Mouse (Mus musculus): ENCODE data around the gene Gm20388. TPM values are rescaled to one million over a fixed set of nuclear protein-coding genes. Genes with fewer than 3 reads are reported as not detected.
"Not testable (repeated sequence)": the region's sequence is repeated elsewhere in the genome, so short reads cannot be mapped to it uniquely, and the experiment has no call there.

Gene Gm20388
- total RNA-seq, 2 experiments from 2014 or later: 1.9 to 2.0 TPM

GRCm38 (mm10) chr8:121577751-121578675 lies 1667.4 kb downstream of the Gm20388 start:
- DNase-seq: peak; percentile 31

- peak; percentile 96 for DNase-seq
Observed at GRCm38 (mm10) chr8:121578676-121579451, 1668.2 kb downstream of the Gm20388 start, which contains the start of gene Fbxo31. TSS of gene Fbxo31 (minus strand) at chr8:121578806.

DNA sequence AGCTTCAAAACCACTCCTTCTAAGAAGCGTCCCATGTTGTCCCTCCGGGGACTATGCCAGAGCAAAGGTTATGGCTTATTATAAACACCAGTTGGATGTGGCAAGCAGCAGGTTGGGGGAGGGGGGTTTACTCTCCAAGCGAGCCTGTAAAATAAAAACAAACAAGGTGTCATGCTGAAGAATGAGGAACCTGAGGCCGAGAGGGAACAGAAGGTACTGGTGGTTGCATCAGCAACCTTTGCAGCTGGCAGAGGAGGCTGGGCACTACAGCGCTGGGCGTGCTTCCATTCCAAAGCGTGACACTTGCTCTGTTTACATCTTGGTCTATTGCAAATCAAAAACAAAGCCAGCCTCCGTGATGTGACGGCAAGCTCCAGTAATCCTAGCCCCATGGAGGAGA lies 1669.8 kb downstream of the Gm20388 start:
- no peak for DNase-seq

DNA sequence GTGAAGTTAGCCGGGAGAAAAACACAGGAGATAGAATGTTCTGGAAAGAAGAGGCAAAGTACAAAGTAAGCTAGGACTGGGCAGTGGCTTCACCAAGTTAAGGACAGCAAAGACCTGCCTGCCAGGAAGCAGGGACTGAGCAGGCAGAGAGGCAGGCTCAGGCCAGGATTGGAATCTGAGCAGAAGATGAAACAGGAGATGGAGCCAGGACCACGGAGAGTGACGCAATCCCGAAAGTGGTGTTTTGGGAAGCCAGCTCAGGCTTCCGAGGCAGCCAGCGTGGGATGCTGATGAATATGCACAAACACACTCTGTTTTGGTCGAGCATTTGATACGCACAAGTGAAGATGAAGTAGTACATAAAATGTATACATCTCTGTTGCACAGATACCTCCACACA lies 1673.0 kb downstream of the Gm20388 start:
- DNase-seq: no peak

- no peak for DNase-seq
Observed at GRCm38 (mm10) chr8:121584730-121585129, 1674.1 kb downstream of the Gm20388 start.

DNA sequence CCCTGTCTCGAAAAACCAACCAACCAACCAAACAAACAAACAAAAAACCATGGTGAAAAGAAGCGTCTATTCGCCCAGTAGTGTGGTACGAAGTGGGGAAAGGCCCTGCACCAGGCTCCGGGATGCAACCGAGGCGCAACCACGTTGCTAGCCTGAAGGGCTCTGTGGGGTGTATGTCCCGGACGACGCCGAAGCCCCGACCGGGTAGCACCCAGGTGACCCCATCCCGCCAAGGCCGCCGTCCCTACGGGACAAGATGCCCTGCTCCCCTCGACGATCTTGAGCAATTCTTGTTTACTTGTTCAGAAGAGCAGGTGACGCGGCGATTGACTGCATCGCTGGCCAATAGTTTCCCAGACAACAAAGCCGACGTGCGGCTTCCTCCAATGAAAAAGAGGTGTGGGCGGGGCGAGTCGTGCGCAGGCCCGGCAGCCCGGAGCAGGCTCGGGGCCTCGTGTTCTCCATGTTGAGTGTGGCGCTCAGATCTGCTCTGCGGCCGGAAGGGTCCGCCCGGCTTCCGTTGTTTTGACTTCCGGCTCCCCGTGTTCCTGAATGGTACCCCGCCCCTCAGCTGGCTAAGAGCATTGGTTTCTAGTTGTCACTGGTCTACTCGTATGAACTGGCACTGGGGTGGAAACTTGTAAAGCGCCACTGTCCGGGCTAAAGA lies 1674.7 kb downstream of the Gm20388 start:
- DNase-seq: peak; percentile 100

GRCm38 (mm10) chr8:121588750-121589149 lies 1678.1 kb downstream of the Gm20388 start:
- no peak for DNase-seq

DNA sequence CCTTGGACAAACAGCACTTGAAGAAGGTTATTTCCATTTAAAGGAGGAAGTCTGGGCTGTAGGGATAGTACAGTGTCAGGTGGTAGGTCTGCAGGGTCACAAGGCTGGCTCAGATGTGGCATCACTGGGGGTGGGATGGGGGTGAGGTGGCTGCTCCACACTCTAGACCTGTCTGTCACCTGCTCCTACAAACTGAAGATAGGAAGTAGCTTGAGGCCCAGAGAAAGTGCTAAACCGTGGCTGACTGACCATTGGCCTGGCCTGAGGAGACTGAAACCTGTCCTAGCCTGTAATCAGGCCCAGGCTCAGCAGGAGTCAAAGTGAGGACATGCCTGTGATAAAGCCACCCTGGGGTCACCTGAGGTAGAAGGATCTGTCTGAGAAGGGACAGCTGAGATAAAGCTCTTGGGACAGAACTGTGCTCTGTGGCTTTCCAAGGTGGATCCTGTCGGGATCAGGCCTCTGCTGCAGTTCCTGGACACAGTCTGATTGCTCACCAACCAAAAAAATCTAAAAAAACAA lies 1678.6 kb downstream of the Gm20388 start:
- DNase-seq: no peak

GRCm38 (mm10) chr8:121590203-121591177 lies 1679.8 kb downstream of the Gm20388 start, which contains the start of gene Map1lc3b:
TSS of gene Map1lc3b (plus strand) at chr8:121590361.
- DNase-seq: peak; percentile 98

DNA sequence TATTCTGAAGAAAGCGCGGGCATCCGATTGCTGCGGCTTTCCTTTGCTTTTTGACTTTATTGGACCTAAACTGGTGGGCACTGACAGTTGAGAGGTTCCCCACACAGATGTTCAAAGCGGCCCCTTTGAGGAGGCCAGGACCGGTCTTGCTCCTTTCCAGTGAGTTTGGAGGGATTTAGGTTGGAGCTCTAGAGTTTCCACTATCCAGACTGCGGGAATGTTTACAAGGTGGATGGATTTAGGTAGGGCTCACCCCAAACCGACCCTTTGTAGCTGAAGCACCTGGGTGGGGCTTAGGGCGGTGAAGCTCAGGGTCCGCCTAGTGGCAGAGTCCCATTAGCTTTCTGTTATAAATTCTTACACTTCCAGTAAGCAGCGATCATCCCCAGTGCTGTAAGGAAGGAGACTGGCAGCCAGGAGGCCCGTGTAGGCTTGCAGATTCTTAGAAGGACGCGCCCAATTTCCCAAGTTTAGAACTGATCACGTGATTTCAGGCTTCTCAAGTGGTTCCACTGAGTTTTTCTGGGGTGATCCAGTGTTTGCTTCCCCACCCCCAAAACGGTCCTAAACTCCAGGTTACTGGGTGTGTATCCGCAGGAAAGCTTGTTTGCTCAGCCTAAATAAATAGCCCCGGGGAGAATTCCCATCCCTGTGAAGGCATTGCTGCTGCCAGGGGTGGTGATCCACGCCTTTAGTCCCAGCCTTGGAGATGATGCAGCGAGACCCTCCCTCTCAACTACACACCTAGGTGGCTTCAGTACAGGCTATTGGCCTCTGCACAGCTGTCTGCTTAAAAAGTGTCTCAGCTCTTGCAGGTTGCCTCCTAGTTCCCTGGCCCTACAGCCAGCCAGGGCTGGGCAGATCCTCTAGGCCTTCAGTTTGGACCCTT lies 1680.8 kb downstream of the Gm20388 start:
- DNase-seq: no peak

DNA sequence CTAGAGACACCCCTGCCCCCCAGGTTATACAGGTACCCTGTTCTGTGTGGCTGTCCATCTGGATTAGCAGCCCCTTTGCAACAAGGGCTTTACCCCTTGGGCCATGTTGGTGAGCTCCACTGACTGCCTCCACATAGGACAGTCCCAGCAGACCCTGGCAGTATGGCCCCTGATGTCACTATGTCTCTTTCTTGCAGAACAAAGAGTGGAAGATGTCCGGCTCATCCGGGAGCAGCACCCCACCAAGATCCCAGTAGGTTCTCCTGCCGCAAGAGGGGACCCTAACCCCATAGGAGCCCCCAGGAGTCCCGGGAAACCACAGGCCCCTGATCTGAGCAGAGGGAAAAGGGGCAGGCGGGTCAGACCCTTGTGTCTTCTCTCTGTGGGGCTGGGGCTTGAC lies 1682.7 kb downstream of the Gm20388 start:
- DNase-seq: no peak

DNA sequence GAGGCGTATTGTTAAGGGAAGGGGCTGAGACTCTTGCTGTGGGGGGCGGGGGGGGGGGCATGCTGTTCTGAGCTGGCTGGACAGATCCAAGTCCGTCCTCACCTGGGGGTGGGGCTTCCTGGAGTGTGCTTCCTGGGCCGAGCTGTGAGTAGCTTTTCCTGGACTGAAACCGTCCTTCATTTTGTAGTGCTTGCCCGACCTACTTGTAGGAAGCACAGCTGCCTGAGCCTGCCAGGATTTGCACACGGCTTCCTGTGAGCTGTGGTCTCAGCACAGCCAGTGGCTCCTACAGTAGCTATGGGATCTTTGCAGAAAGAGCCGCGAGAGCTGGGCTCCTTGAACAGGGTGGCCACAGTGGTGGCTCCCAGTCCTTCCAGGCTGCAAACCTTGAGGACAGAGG lies 1683.3 kb downstream of the Gm20388 start:
- peak; percentile 38 for DNase-seq

- DNase-seq: not testable (repeated sequence)
Observed at GRCm38 (mm10) chr8:121597492-121597891, 1686.9 kb downstream of the Gm20388 start.

- no peak for DNase-seq
Observed at GRCm38 (mm10) chr8:121598190-121598589, 1687.5 kb downstream of the Gm20388 start.

DNA sequence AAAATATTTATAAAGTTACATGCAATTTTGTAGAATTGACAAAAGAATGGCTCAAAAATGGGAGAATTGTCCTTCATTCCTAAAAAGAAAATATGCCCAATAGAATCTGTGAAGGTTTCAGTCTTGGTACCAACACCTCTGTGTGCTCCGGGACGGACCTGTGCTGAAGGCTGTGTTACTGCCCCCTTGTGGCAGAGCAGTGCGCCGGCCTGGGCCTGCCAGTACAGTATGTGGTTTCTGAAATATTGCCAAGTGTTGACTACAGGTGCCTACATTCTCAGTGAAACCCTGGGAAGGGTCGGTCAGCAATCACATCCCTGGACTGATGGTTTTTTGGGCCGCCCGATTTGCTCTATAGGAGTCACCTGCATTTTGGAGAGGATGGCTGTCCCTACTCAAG lies 1688.3 kb downstream of the Gm20388 start:
- peak; percentile 91 for DNase-seq

DNA sequence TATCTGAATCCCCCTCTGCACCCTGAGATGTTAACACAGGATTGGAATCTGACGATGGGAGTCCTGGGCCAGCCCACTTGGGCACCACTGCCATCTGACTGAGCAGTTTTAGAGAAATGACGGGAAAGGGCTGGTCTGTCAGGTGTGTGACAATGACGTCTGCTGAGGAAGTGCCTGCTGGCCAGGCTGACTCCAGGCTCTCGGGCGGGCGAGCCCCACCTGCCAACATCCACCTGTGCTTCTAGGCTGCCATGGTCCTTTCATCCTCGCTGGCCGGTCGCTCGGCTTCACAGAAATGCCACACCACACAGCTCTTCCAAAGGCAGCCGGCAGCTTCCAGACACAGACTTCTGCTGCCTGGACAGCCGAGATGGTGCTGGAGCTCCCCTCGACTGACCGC lies 1689.2 kb downstream of the Gm20388 start:
- DNase-seq: no peak

DNA sequence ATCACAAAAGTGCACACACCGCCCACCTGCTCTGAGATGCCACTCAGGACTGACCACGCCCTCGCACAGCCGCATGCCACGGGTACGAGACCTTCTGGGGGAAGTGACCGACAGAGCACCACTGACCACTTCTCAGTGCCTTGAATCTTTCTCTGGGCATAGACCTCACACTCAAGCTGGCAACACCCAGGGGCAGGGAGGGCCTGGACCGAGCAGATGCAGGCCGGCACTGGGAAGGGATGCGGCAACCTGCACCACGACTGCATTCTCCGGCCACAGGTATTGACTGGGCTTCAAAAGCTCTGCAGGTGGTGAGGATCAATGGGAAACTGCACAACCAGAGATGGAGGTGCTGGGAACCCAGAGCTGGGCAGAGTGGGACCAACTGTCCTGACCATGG lies 1691.8 kb downstream of the Gm20388 start:
- no peak for DNase-seq

DNA sequence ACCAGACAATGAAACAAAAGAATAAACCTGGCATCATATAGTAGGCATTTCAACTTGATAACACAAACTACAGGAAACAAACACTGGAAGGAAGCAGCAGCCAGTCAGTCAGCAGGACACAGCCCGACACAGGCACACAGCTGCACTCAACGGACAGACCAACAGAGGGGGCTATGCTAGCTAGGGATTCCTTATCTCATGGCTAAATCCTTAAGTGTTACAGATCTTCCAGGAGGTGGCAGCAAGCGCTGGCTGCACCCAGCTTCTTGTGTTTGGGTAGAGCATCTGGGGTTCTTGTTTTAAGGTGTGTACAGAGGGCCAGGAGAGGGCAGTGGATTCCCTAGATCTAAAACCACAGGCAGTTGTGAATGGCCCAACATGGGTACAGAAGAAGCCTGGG lies 1692.2 kb downstream of the Gm20388 start:
- DNase-seq: peak; percentile 83

- no peak for DNase-seq
Observed at GRCm38 (mm10) chr8:121603801-121604200, 1693.2 kb downstream of the Gm20388 start.

DNA sequence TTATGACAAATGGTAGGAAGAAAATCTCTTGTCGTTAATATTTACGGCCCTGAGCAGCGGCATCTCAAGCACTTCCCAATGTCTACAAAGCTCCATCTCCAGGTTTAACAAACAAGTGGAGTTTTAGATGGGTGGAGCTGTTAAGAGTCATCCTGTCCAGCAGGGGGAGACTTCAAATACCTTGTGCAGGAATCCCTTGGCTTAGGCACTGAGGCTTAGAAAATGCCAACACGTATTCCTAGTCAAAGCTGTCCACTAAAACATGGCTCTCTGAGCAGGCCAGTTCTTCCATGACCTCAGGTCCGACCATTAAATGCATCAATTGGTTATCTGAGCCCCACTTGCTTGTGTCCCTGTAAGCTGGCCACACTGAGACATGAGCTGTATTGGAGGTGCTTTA lies 1697.0 kb downstream of the Gm20388 start:
- DNase-seq: no peak
